Mouse (Mus musculus) CD8-positive naive resting alpha-beta T cell, adult 57 days (primary cell): Measurements from ENCODE around the gene Dnase1l2. TPM values are rescaled to one million over a fixed set of nuclear protein-coding genes. Genes with fewer than 3 reads are reported as not detected.

Experiments
- total RNA-seq: library from RNA; stranded (reverse); gene quantifications from one replicate; pipeline ENCODE4 v1.2.4, GENCODE M21; 2023

The Dnase1l2 gene
- 4.8 TPM for total RNA-seq

DNA sequence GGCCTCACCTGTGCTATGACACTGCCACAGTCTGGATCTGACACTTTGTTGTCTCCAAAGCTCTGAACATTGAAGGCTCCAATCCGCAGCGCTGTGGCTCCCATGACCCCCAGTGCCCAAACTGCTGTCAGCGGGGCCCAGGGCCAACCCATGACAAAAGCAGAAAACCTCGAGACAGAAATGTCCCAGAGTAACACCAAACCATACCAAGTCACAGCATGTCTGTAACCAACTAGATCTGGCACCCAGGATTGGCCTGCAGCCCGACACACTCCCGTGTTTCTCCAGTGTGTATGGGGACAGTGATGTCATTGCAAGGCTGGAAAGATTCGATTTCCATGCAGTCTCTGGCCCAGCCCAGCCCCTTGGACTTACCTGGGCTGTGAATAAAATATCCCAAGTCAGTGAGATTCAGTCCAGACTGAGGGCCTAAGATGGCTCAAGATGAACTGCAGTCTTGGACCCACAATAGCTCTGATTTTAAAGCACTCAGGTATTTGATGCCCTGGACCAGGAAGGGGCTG lies at the start of gene Dnase1l2:
Dnase1l2 (minus strand) TSS at position 474 of the 524 bp plus-strand sequence.

DNA sequence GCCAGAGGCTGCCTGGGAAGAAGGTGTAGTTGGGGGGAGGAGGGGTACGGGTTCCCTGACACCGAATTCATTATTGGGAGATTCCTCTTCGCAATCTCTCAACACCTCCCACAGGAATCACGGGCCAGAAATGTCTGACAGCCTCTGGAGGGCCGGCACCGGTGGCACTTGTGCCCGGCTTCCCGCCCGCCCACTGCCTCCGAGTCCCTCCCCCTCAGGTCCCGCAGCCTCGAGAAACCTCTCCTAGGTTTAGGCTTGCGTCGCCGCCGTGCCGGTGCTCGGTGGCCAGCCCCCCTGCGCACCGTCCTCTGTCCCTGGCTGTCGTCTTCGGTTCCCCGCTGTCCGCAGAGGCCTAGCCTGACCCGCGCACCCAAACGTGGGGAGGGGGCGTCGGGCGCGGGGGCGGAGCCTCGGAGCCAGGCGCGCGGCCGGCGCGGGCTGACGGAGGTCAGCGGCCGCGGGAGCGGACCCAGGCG lies 45.3 kb upstream of the Dnase1l2 start, which contains the start of gene Caskin1:
Caskin1 (plus strand) TSS at position 416 of the 476 bp plus-strand sequence.

DNA sequence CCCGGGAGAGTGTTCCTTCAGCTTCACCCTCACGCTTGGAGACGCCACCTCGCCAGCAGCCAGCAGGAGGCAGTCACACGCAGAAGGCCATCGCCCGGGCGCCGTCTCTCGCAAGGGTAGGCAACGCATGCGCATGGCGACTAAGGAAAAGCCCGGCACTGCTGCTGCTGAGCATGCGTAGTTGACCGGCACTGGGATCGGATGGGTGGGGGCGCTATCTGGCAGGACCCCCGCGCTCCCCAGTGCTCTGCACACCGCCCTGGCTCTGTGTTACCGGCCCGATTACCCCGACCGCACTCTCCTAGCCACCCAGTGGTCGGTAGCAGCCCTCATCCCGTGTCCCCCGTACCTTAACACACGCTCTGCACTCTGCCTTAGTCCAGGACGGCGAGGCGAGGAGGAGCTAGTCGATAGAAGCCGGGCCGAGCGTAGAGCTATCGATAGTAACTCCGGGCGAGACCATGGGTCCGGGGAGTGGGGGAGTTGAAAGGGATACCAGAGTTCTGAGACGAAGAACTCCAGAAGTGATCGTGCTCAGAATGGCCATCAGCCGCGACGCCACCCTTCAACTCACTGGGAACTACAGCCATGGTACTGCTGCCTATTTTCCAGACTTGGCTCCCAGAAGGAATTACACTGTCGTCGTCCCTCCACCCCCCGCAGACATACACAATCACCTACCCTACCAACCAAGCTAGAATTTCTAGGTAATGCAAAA lies 35.9 kb upstream of the Dnase1l2 start, which contains the start of gene Mlst8:
Mlst8 (minus strand) TSS at position 416 of the 718 bp plus-strand sequence.

DNA sequence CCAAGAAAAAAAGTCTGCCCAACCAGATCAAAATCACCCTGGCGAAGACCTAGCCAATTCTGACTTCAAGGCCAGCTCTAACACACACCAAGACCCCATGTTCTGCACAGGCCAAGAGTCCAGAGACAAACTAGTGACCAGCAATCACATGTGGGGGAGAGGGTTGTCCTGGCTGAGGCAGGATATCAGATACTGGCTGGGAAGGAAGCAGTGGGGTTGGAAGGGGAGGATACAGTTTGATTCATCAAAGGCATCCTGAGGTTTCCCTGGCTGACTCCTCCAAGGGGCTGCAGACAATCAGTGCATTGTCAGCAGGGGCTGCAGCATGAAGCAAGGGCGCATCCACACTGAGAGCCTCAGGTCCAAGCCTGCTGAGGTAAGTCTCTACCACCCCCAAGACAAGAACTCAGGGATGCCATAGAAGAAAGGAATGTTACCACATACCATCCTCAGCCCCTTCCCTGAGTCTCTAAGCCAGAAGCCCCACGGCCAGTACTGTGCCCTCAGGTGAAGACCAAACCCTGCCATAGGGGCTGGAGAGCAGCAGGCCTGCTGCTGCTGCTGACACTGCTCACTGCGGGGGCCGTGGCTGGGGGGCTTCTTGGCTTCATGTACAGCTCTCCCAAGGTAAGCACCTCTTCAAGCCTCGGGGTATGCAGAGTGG lies 30.8 kb upstream of the Dnase1l2 start, which contains the start of gene Bricd5:
Bricd5 (plus strand) TSS at position 273 of the 664 bp plus-strand sequence.

DNA sequence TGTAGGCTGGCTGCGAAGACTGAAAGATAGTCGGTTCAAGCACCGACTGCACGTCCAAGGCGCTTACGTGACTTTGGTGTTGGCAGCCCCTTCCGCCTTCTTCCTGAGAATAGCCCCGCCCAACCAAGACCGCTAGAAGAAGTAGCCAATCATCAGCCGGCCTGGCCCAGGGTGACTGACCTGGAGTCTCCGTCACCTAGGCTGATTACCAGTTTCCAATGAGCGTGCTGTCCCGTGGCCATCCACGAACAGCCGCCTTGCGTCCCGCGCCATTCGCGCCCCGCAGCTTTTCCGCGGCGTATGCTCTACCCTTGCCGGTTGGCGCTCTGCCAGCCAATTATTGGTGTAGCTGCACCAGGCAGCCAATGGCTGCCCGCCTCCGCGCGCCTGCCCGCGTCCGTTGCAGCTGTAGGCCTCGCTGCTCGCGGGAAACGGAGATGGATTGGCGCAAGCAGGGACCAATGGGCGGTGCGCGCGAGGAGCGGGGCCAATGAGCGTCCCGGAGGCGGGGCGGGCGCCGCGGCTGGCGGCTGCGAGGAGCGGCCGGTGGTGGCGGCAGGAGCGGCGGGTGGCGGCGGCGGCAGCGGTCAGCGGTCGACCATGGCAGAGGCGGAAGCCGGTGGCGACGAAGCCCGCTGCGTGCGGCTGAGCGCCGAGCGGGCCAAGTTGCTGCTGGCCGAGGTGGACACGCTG lies 27.2 kb upstream of the Dnase1l2 start, which contains the start of the genes E4f1 and Pgp:
E4f1 (minus strand) TSS at position 404 of the 693 bp plus-strand sequence.
Pgp (plus strand) TSS at position 483 of the 693 bp plus-strand sequence.

GRCm38 (mm10) chr17:24426471-24427169 lies 16.3 kb downstream of the Dnase1l2 start, which contains the start of gene Eci1:
Gene Eci1 (plus strand): TSS chr17:24426641.

DNA sequence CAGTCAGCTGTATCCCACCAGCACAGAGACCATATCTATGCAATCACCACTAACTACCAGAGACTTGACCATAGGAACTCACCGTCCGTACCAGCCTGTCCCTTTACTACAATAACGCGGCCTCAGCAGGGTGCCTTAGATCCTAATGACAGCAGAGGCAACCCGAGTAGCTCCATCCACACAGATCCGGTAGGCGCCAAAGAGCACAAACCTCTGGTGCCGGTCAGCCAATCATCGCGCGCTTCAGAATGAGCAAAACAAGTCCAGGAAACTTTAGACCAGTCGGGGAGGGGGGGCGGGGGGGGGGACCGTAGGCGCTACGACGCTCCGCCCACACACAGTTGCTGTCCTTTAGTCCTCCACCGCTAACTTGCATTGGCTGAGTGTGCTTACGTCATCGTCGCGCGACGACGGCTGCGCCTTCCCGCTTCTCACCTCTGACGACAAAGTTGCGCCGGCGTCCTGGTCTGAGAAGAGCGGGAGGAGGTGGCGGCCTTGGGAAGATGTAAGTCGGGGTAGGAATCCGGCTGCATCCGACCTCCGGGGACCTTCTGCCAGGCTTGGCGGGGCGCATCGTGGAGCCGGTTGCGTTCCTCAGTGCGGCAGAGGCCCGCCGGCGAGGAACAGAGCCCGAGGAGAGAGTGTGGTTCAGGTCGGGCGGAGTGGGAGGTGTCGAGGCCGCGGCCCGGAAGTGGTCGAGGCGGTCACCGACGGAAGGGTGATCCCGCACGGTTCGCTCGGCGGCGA lies 28.5 kb downstream of the Dnase1l2 start, which contains the start of gene Rnps1:
Rnps1 (plus strand) TSS at position 336 of the 747 bp plus-strand sequence.

Other genes starting within 250 kb of the Dnase1l2 start
- gene Tbc1d24, start 237.5 kb downstream of the Dnase1l2 start, total RNA-seq, result 0.46 TPM
- not detected for gene Ntn3, start 233.6 kb downstream of the Dnase1l2 start, total RNA-seq
- 7.6 TPM for gene Tedc2, start 222.3 kb downstream of the Dnase1l2 start, total RNA-seq
- 5.2 TPM for gene Ccnf, start 191.6 kb downstream of the Dnase1l2 start, total RNA-seq
- gene Abca17, start 92.0 kb downstream of the Dnase1l2 start, total RNA-seq, result 0.12 TPM
- gene Abca3, start 91.2 kb downstream of the Dnase1l2 start, total RNA-seq, result 49.1 TPM
- gene Rnps1, start 28.5 kb downstream of the Dnase1l2 start, total RNA-seq, result 150 TPM
- gene Eci1, start 16.5 kb downstream of the Dnase1l2 start, total RNA-seq, result 14.9 TPM
- 73.9 TPM for gene E4f1, start 27.2 kb upstream of the Dnase1l2 start, total RNA-seq
- 14.1 TPM for gene Pgp, start 27.3 kb upstream of the Dnase1l2 start, total RNA-seq
- gene Bricd5, start 30.8 kb upstream of the Dnase1l2 start, total RNA-seq, result 0.80 TPM
- 23.8 TPM for gene Mlst8, start 36.0 kb upstream of the Dnase1l2 start, total RNA-seq
- gene Caskin1, start 45.5 kb upstream of the Dnase1l2 start, total RNA-seq, result not detected
- gene Traf7, start 84.8 kb upstream of the Dnase1l2 start, total RNA-seq, result 183 TPM
- 2.7 TPM for gene Rab26, start 91.1 kb upstream of the Dnase1l2 start, total RNA-seq
- gene Pkd1, start 106.7 kb upstream of the Dnase1l2 start, total RNA-seq, result 74.3 TPM
- gene Tsc2, start 189.5 kb upstream of the Dnase1l2 start, total RNA-seq, result 70.5 TPM
- gene Nthl1, start 189.6 kb upstream of the Dnase1l2 start, total RNA-seq, result 4.3 TPM
- gene Slc9a3r2, start 207.2 kb upstream of the Dnase1l2 start, total RNA-seq, result not detected
- gene Npw, start 215.4 kb upstream of the Dnase1l2 start, total RNA-seq, result not detected
- gene Zfp598, start 226.6 kb upstream of the Dnase1l2 start, total RNA-seq, result 62.1 TPM
- not detected for gene Syngr3, start 246.8 kb upstream of the Dnase1l2 start, total RNA-seq